Mouse (Mus musculus) hindbrain, embryonic 16.5 days (tissue): ENCODE results near the gene Prr22. TPM values are rescaled to one million over a fixed set of nuclear protein-coding genes. Genes with fewer than 3 reads are reported as not detected.

Experiments
- ATAC-seq: fragments of 200-750 bp; cut with Nextera tagmentation; 2 replicates; pipeline ENCODE4 v1.8.0; 2017; ENCODE audit warnings: moderate TSS enrichment, moderate library complexity
- H3K27ac ChIP-seq: fragments of 300-500 bp; sonication (generic); 2 replicates; pipeline ENCODE4 v1.5.1; 2014; ENCODE audit warnings: low read depth, mild to moderate bottlenecking, control low read depth, low read length, moderate library complexity
- H3K27me3 ChIP-seq: fragments of 300-500 bp; sonication (generic); replicated peaks from 2 replicates; pipeline ENCODE4 v1.6.1; 2014; ENCODE audit warnings: low read length; ENCODE audit not compliant: control insufficient read depth, insufficient read depth
- H3K36me3 ChIP-seq: fragments of 300-500 bp; sonication (generic); 2 replicates; pipeline ENCODE4 v1.6.1; 2014; ENCODE audit warnings: mild to moderate bottlenecking, low read length, moderate library complexity, mixed read lengths; ENCODE audit not compliant: control insufficient read depth, insufficient read depth
- H3K4me1 ChIP-seq: fragments of 300-500 bp; sonication (generic); 2 replicates; pipeline ENCODE4 v1.6.1; 2014; ENCODE audit warnings: low read depth, low read length; ENCODE audit not compliant: control insufficient read depth, insufficient read depth
- H3K4me2 ChIP-seq: fragments of 300-500 bp; sonication (generic); 2 replicates; pipeline ENCODE4 v1.6.1; 2014; ENCODE audit warnings: mild to moderate bottlenecking, low read length, control low read depth, moderate library complexity
- H3K4me3 ChIP-seq: fragments of 300-500 bp; sonication (generic); 2 replicates; pipeline ENCODE4 v1.5.1; 2014; ENCODE audit warnings: mild to moderate bottlenecking, low read length, control low read depth, moderate library complexity
- H3K9ac ChIP-seq: fragments of 300-500 bp; sonication (generic); 2 replicates; pipeline ENCODE4 v1.6.1; 2014; ENCODE audit warnings: low read depth, mild to moderate bottlenecking, control low read depth, low read length, moderate library complexity
- H3K9me3 ChIP-seq: fragments of 300-500 bp; sonication (generic); 2 replicates; pipeline ENCODE4 v1.6.1; 2014; ENCODE audit warnings: mild to moderate bottlenecking, low read length, moderate library complexity; ENCODE audit not compliant: control insufficient read depth
- WGBS: fragments of 180-500 bp; shearing (Covaris S2); extraction: QIAGEN DNeasy Blood & Tissue Kit; methylation state at CpG from one replicate; pipeline ENCODE4 v1.1.7; 2014; 5-methylcytosine and 5-hydroxymethylcytosine counted together
- polyA plus RNA-seq: library from polyadenylated mRNA; unstranded; fragments of >200 nt; fragmentation: Nextera tagmentation; extraction: Ambion mirVana; gene quantifications from 2 replicates; pipeline ENCODE4 v1.2.1, GENCODE M21; 2015

The Prr22 gene
- polyA plus RNA-seq, 1 experiment from 2014 or later = 0.60 TPM

DNA sequence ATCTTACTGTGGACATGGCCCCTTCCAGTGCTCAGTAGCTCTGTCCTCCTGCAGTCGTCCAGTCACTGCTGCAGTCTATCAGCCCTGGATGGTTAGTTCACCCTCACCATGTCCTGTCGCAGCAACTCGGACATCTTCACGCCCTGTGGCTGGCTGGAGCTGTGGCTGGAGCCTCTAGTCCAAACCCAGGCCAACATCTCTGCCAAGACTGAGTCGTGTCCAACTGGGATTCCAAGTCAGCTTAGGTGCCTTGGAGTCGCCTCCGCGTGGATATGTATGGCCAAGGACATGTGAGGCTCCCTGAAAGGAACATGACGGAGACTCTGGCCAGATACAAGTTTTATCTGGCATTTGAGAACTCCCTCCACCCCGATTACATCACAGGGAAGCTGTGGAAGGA, 31.8 kb upstream of the Prr22 start:
- no peak overlapping the region for H3K4me3 ChIP-seq
- H3K4me2 ChIP-seq = no peak overlapping the region
- H3K27me3 ChIP-seq = no peaks in the 10 kb centered on the region
- no peaks in the 10 kb centered on the region for H3K36me3 ChIP-seq
- no peak for ATAC-seq
- WGBS = 86% methylated on average over 10 of the region's 10 CpGs
- H3K27ac ChIP-seq = no peak overlapping the region
- no peak overlapping the region for H3K9ac ChIP-seq
- H3K9me3 ChIP-seq = no peaks in the 10 kb centered on the region
- no peaks in the 10 kb centered on the region for H3K4me1 ChIP-seq

DNA sequence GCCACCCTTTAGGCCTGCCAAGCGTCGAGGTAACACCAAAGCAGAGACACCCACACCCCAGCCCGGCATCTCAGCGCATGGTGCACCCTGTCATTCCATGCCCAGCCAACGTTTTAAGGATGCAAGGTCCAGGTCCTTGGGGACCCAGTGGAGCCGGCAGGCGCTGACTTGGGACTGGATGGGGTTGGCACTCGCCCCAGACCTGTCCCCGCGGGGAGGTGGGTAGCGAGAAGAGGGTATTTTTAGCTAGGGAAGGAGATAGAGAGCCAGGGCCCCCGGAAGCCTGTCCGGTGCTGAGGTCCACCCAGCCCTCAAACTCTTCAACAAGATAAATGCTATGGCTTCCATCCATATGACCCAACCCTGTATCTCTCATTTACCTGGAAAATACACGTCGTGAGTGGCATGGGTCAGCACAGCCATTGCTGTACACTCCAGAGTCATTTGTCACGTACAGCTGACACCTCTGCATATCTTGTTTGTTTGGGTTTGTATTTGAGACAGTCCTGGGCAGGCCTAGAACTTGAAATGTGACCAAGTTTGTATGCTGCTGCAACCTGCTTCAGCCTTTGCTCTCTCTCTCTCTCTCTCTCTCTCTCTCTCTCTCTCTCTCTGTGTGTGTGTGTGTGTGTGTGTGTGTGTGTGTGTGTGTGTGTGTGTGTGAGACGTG, 29.8 kb upstream of the Prr22 start:
- no peaks in the 10 kb centered on the region for H3K4me1 ChIP-seq
- 78% methylated on average over 17 of the region's 17 CpGs for WGBS

DNA sequence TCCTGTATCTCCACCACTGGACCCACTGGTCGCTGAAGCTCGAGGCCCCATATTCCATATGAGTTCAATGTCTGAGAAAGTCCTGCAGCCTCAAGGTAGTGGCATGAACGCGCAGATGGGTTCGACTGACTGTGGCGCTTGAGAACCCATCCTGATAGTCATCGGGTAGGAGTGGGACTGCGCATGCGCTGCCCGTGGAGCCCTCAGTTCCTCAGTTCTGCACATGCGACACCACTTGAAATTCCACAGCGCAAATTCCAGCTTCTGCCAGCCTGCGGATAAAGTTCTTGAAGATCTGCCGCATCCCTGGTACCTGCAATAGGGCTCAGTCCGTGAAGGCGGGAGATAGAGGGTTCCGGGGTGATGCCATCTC, 29.3 kb upstream of the Prr22 start:
- H3K9ac ChIP-seq = no peak overlapping the region
- H3K27me3 ChIP-seq = no peaks in the 10 kb centered on the region
- no peak overlapping the region for H3K27ac ChIP-seq
- 80% methylated on average over 17 of the region's 17 CpGs for WGBS
- H3K9me3 ChIP-seq = no peaks in the 10 kb centered on the region
- no peaks in the 10 kb centered on the region for H3K36me3 ChIP-seq
- no peak overlapping the region for H3K4me3 ChIP-seq
- no peaks in the 10 kb centered on the region for H3K4me1 ChIP-seq
- ATAC-seq = no peak
- H3K4me2 ChIP-seq = no peak overlapping the region

More for the DNA sequence above, 29.8 kb upstream of the Prr22 start:
- H3K4me3 ChIP-seq = no peak overlapping the region
- no peak overlapping the region for H3K4me2 ChIP-seq
- no peaks in the 10 kb centered on the region for H3K27me3 ChIP-seq
- no peaks in the 10 kb centered on the region for H3K9me3 ChIP-seq
- H3K36me3 ChIP-seq = no peaks in the 10 kb centered on the region
- H3K27ac ChIP-seq = no peak overlapping the region
- ATAC-seq = no peak
- no peak overlapping the region for H3K9ac ChIP-seq

DNA sequence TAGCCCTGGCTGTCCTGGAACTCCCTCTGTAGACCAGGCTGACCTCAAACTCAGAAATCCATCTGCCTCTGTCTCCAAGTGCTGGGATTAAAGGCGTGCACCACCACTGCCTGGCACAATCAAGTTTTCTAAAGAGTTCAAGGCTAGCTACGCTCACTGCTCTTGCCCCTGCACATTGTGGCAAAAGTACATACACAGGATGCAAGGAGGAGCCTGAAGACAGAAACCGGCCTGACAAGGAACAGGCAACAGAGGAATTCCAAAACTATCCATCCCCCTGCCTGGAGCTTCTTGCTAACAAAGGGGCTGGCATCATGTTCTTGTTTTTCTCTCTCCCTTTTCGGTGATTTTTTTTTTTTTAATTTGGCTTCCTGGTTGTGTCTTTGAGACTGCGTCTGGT, 25.9 kb upstream of the Prr22 start:
- no peak overlapping the region for H3K9ac ChIP-seq
- H3K27me3 ChIP-seq = peaks cover 2% of the 10 kb centered on the region
- 67% methylated on average over 5 of the region's 5 CpGs for WGBS
- no peak overlapping the region for H3K27ac ChIP-seq
- no peak overlapping the region for H3K4me2 ChIP-seq
- H3K4me1 ChIP-seq = no peaks in the 10 kb centered on the region
- no peak overlapping the region for H3K4me3 ChIP-seq
- no peaks in the 10 kb centered on the region for H3K36me3 ChIP-seq
- ATAC-seq = no peak
- no peaks in the 10 kb centered on the region for H3K9me3 ChIP-seq

DNA sequence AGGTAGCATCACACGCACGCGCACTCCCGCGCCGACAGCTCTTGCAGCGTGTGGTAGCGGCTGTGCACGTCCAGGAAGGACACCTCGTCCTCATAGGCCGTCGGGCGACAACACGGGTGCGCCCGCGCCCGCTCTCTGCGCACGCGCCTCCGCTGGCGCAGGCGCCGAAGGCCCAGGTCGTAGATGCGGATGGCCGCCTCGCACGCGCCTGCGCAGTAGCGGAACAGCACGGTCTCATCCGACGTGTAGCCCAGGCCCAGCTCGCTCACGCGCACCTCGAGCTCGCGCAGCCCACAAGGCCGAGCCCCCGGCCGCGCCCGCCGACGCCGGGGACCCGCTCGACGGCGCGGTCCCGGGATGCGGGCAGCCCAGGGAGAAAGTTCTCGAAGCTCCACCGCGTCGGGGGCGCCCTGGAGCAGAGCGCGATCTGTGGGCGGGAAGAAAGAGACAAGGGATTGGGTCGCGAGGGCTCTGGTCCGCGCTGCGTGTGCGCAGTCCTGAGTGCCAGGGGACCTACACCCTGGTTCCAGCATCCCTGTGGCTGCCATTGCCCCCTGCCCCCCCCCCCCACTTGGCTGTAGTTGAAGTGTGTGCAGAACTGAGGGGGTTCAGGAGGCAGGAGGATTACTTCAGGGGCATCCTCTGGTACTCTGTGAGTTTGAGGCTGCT, 18.5 kb upstream of the Prr22 start:
- peak; percentile 83 for ATAC-seq
- Histone ChIP-seq H3K4me3 (peak overlapping the region; percentile 41), H3K36me3 (no peaks in the 10 kb centered on the region), H3K9me3 (peaks cover 5% of the 10 kb centered on the region; the same call in 1 of the 2 replicates), H3K9ac (peak overlapping the region; percentile 56), H3K4me2 (peak overlapping the region; percentile 54), H3K27ac (no peak overlapping the region), H3K4me1 (no peaks in the 10 kb centered on the region), H3K27me3 (peaks cover 40% of the 10 kb centered on the region)
- 21% methylated on average over 69 of the region's 71 CpGs for WGBS

DNA sequence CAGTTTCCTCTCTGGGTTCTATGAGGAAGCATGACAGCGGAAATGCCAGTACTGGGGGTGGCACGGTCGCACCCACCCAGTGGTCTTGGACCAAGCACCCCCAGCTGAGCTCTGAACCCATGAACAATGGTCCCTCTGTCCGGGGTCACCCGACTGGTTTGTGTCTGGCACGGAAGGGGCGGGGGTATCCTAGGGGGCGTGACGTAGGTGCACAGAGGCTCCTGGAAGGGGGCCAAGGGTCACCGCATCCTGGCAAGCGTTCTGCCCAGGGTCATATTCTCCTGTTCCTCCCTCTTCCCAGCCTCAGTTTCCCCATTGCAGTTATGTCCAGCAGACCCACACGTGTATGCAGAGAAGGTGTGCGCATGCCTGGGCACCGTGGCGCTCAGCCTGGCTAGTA, 16.6 kb upstream of the Prr22 start:
- Histone ChIP-seq H3K4me2 (no peak overlapping the region), H3K4me1 (peaks cover 10% of the 10 kb centered on the region), H3K36me3 (no peaks in the 10 kb centered on the region), H3K4me3 (no peak overlapping the region), H3K9me3 (peaks cover 5% of the 10 kb centered on the region; the same call in 1 of the 2 replicates), H3K27me3 (peaks cover 60% of the 10 kb centered on the region), H3K9ac (no peak overlapping the region), H3K27ac (no peak overlapping the region)
- WGBS = 22% methylated on average over 11 of the region's 15 CpGs
- ATAC-seq = no peak

DNA sequence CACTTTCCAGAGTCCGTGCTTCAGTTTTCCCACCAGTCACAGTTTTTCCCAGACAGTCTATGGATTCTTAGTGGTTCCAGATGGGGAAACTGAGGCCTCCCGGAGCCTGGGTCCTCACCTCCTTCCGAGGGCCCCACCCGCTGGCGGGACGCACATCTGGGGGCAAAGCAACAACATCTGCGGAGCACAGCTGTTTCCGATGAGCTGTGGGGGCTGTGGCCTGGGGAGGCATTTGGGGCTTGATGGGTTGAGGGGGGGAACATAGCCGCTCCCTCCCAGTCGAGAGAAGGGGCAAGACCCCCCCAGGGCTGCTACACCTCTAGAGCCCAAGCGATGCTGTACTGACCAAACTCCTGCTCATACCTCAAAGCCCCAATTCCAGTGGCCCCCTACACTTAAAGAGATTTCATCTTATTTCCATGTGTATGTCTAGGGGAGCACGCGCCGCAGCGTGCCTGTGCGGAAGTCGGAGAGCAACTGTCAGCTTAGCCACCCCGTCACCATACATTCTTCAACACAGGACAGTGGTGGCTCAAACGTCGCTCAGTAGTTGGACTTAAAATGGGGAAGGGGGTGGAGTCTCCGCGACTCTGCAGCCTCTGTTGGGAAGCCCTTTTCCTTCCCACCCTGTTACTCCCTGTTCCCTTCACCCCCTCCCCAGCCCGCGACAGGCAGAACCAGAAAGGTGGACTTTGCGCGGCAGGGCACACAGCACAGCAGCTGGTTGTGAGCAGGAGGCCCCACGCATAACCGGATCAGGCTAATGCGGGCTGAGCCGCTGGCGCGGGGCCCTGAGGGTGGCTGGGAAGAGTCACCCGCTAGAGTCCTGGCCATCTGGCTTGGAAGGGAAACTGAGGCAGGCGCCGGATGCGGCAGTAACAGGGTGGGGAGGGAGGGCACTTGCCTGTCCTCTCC, 15.5 kb upstream of the Prr22 start:
- H3K9ac ChIP-seq = no peak overlapping the region
- 18% methylated on average over 36 of the region's 36 CpGs for WGBS
- H3K4me2 ChIP-seq = no peak overlapping the region
- peaks cover 10% of the 10 kb centered on the region for H3K4me1 ChIP-seq
- no peak for ATAC-seq
- H3K36me3 ChIP-seq = no peaks in the 10 kb centered on the region
- H3K27me3 ChIP-seq = peaks cover 62% of the 10 kb centered on the region
- H3K27ac ChIP-seq = no peak overlapping the region
- H3K9me3 ChIP-seq = peaks cover 5% of the 10 kb centered on the region; the same call in 1 of the 2 replicates
- no peak overlapping the region for H3K4me3 ChIP-seq

DNA sequence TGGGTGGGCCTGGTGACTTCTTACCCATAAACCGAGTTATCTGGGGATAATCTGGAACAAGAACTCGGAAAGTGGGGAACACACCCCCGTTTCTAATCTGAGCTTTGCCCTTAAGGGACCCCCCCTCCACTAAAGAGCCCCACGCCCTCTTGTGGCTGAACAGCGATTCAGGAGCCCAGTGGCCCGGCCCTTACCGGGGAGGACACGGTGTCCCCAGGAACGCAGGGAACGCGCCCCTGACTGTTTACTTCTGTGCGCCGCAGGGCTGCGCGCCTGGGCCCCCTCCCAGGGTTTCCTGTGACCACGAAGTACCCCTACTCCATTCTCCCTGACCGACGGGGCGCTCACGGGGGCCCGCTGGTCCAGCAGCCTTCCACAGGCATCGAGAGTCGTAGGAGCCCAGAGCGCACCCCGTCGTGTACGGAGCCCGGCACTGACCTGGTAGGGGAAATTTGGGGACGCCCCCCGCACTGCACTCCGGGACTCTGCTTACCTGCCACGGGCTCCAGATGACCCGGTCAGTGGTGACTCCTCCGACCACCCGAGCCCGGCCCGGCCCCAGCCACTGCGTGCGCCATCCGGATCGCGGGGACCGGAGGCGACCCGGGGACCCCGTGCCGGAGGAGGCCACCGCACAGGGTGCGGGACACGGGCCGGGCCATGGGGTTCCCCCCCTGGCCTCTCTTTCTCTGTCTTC, 13.2 kb upstream of the Prr22 start:
- peak overlapping the region; percentile 56 for H3K9ac ChIP-seq
- no peaks in the 10 kb centered on the region for H3K36me3 ChIP-seq
- peaks cover 60% of the 10 kb centered on the region for H3K27me3 ChIP-seq
- peaks cover 13% of the 10 kb centered on the region for H3K4me1 ChIP-seq
- no peak overlapping the region for H3K27ac ChIP-seq
- H3K9me3 ChIP-seq = peaks cover 5% of the 10 kb centered on the region; the same call in 1 of the 2 replicates
- peak overlapping the region; percentile 91 for H3K4me2 ChIP-seq
- H3K4me3 ChIP-seq = peak overlapping the region; percentile 51
- WGBS = 2% methylated on average over 34 of the region's 51 CpGs
- ATAC-seq = no peak
